Mouse (Mus musculus): ENCODE data around the gene Slc27a5. TPM values are rescaled to one million over a fixed set of nuclear protein-coding genes. Genes with fewer than 3 reads are reported as not detected.

Gene Slc27a5
- 0.21 and 0.32 TPM in 2 replicates for polyA plus RNA-seq (2015; fragmentation: Nextera tagmentation; extraction: Ambion mirVana)

DNA sequence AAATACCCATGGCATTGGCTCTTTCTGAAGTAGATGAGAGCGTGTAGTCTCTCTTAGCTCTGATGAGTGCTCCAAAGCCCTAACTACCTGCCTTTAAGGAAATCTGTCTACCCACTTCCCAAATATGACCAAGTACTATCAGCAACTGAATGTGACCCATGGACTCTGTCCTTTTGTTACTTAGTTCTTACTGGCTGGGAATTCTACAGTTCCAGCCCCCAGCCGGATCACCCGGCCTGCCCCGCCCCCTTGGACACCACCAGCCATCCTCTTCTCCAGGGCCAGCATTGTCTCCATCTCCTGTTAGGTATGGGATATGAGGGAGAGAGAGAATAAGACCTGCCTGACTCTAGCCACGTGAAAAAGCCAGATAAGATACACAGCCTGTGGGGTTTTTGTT is at the start of gene Slc27a5:
Gene Slc27a5 (minus strand): TSS at position 140 of the 400 bp plus-strand sequence.
- no peaks in the 10 kb centered on the region for H3K27me3 ChIP-seq

DNA sequence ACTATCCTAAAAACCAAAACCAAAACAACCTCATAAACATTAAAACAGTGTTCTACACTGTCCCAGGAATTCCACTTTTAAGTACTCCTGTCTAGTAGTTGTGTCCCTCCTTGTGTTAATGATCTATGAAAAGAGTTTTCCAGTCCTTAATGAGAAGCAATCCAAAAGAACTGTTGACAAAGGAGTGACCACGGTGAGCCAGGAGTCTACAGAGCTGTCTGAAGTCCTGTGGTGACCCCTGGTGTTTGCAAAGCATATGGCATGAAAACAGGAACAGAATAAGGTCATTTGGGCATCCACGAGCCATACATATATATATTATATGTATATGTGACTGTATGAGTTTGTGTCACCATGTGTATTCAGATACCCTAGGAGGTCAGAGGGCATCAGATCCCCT is 48.1 kb upstream of the Slc27a5 start:
- no peaks in the 10 kb centered on the region for H3K9me3 ChIP-seq
- no peak overlapping the region for H3K4me2 ChIP-seq
- peak overlapping the region; percentile 8; the same call in 1 of the 2 replicates for H3K9ac ChIP-seq
- H3K36me3 ChIP-seq: no peaks in the 10 kb centered on the region
- H3K4me1 ChIP-seq (replicated peaks): peaks cover 14% of the 10 kb centered on the region
- no peak overlapping the region for H3K27ac ChIP-seq (replicated peaks)
- H3K27me3 ChIP-seq: peaks cover 48% of the 10 kb centered on the region
- no peak overlapping the region for H3K4me3 ChIP-seq
- WGBS: 10% methylated on average over 2 of the region's 2 CpGs
- no peak; the same call in 1 of the 2 replicates for ATAC-seq (ENCODE audit: low read depth)

More for the DNA sequence above, at the start of gene Slc27a5:
- 84% methylated on average over 5 of the region's 5 CpGs for WGBS
- Histone ChIP-seq H3K4me3 (no peak within 1 kb of the TSS), H3K4me2 (no peak within 1 kb of the TSS), H3K4me1 (replicated peaks) (no peaks in the 10 kb centered on the region), H3K9me3 (no peaks in the 10 kb centered on the region), H3K36me3 (no peaks in the 10 kb centered on the region), H3K9ac (no peak within 1 kb of the TSS), H3K27ac (replicated peaks) (no peak within 1 kb of the TSS)
- ATAC-seq (ENCODE audit: low read depth): no peak

DNA sequence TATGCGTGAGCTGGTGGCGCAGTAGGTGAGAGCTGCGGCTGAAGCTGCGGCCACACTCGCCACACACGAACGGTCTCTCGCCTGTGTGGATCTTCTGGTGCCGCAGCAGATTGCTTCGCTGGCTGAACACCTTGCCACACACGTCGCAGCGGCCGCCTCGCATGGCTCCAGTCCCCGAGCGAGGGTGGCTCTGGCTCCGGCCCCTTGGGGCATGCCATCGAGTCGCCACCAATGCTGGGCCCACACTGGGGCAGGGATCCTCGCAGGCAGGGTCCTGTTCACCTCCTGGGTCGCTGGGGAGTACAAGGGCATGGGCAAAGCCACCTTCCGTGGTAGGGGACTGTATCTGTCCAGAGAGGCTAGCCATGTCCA is 46.2 kb upstream of the Slc27a5 start:
- ATAC-seq (ENCODE audit: low read depth): peak; percentile 13; the same call in 1 of the 2 replicates

DNA sequence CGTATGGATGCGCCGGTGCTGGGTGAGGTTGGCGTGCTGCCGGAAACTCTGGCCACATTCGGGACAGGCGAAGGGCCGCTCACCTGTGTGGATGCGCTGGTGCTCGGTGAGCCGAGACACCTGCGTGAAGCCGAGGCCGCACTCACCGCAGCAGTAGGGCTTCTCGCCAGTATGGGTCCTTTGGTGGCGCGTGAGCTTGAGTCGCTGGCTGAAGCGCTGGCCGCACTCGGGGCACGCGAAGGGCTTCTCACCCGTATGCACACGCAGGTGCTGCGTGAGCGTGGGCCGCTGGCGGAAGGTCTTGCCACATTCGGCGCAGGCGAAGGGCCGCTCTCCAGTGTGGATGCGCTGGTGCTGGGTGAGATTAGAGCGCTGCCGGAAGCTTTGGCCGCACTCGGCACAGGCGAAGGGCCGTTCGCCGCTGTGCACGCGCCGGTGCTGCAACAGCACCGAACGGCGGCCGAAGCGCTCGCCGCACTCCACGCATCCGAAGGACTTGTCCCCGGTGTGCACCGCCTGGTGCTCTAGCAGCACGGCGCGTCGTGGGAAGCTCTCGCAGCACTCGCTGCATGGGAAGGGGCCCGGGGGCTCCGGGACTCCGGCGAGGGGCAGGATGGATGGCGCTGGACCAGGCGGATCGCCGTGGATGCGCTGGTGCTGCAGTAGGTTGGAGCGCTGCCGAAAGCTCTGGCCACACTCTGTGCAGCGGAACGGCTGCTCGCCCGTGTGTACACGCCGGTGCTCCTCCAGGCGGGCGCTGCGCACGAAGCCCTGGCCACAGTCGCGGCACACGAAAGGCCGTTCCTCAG is 45.7 kb upstream of the Slc27a5 start:
- H3K4me3 ChIP-seq: peak overlapping the region; percentile 43
- 6% methylated on average over 88 of the region's 88 CpGs for WGBS
- H3K27ac ChIP-seq (replicated peaks): 0 out of 2 replicates have a peak overlapping the region, but pooled peaks have one; percentile 6

More for the DNA sequence above, 46.2 kb upstream of the Slc27a5 start:
- no peaks in the 10 kb centered on the region for H3K36me3 ChIP-seq
- H3K4me3 ChIP-seq: peak overlapping the region; percentile 43
- no peaks in the 10 kb centered on the region for H3K9me3 ChIP-seq
- 0 out of 2 replicates have a peak overlapping the region, but pooled peaks have one; percentile 6 for H3K27ac ChIP-seq (replicated peaks)
- WGBS: 4% methylated on average over 23 of the region's 23 CpGs
- peaks cover 17% of the 10 kb centered on the region for H3K4me1 ChIP-seq (replicated peaks)
- H3K27me3 ChIP-seq: peaks cover 50% of the 10 kb centered on the region
- H3K9ac ChIP-seq: peak overlapping the region; percentile 77
- peak overlapping the region; percentile 73 for H3K4me2 ChIP-seq

DNA sequence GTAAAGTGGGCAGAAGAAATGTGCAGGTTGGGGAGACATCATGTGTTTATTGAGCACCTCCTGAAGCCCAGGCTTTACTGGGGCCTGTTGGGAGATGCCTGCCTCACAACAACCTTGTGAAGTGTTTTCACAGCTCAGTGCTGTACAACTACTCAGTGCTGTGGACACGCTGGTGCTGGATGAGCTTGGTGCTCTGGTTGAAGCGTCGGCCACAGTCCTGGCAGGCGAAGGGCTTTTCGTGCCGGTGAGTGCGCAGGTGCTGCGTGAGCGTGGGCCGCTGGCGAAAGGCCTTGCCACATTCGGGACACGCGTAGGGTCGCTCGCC is 45.1 kb upstream of the Slc27a5 start:
- H3K9ac ChIP-seq: peak overlapping the region; percentile 77
- H3K4me2 ChIP-seq: peak overlapping the region; percentile 73
- H3K27me3 ChIP-seq: peaks cover 50% of the 10 kb centered on the region
- H3K9me3 ChIP-seq: no peaks in the 10 kb centered on the region
- 40% methylated on average over 16 of the region's 16 CpGs for WGBS
- H3K4me1 ChIP-seq (replicated peaks): peaks cover 25% of the 10 kb centered on the region
- ATAC-seq (ENCODE audit: low read depth): no peak
- no peaks in the 10 kb centered on the region for H3K36me3 ChIP-seq
- H3K27ac ChIP-seq (replicated peaks): no peak overlapping the region
- peak overlapping the region; percentile 43 for H3K4me3 ChIP-seq

More for the DNA sequence above, 45.7 kb upstream of the Slc27a5 start:
- Histone ChIP-seq H3K9me3 (no peaks in the 10 kb centered on the region), H3K4me2 (peak overlapping the region; percentile 73), H3K36me3 (no peaks in the 10 kb centered on the region), H3K9ac (peak overlapping the region; percentile 77), H3K4me1 (replicated peaks) (peaks cover 23% of the 10 kb centered on the region), H3K27me3 (peaks cover 50% of the 10 kb centered on the region)
- peak; percentile 48 for ATAC-seq (ENCODE audit: low read depth)

GRCm38 (mm10) chr7:13042511-13042910 is 44.5 kb upstream of the Slc27a5 start:
- H3K4me3 ChIP-seq: no peak overlapping the region
- ATAC-seq (ENCODE audit: low read depth): no peak

DNA sequence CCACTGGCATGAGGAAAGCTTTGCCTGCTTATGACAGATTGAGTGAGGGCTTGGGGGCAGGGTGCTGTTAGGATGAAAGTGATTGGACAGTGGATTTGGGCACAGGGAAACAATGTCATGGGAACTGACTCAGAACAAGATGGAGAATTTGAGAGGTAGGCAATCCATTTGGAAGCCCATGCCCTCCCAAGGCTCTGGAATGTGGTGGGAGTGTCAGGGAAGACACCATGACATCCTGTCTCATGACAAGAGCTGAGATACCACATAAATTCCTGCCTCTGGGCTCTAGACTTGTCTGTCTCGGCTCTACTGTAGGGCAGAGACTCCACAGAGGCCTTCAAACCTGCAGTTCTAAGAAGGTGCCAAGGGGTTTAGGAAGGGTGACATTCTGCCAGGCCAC is 43.3 kb upstream of the Slc27a5 start:
- Histone ChIP-seq H3K27me3 (peaks cover 50% of the 10 kb centered on the region), H3K4me1 (replicated peaks) (peaks cover 34% of the 10 kb centered on the region), H3K4me3 (no peak overlapping the region), H3K27ac (replicated peaks) (no peak overlapping the region), H3K9ac (no peak overlapping the region), H3K4me2 (no peak overlapping the region), H3K36me3 (peaks cover 1% of the 10 kb centered on the region), H3K9me3 (no peaks in the 10 kb centered on the region)
- WGBS: 68% methylated on average over 1 of the region's 1 CpGs
- no peak for ATAC-seq (ENCODE audit: low read depth)

More at GRCm38 (mm10) chr7:13042511-13042910, 44.5 kb upstream of the Slc27a5 start:
- Histone ChIP-seq H3K27me3 (peaks cover 50% of the 10 kb centered on the region), H3K4me1 (replicated peaks) (peaks cover 25% of the 10 kb centered on the region), H3K27ac (replicated peaks) (no peak overlapping the region), H3K9ac (no peak overlapping the region), H3K4me2 (0 out of 2 replicates have a peak overlapping the region, but pooled peaks have one; percentile 73), H3K9me3 (no peaks in the 10 kb centered on the region), H3K36me3 (no peaks in the 10 kb centered on the region)
- WGBS: 72% methylated on average over 6 of the region's 6 CpGs

GRCm38 (mm10) chr7:13039181-13039580 is 41.2 kb upstream of the Slc27a5 start:
- H3K27ac ChIP-seq (replicated peaks): no peak overlapping the region
- peaks cover 34% of the 10 kb centered on the region for H3K27me3 ChIP-seq
- peak overlapping the region; percentile 80 for H3K4me3 ChIP-seq
- ATAC-seq (ENCODE audit: low read depth): no peak
- peaks cover 47% of the 10 kb centered on the region for H3K4me1 ChIP-seq (replicated peaks)
- peaks cover 17% of the 10 kb centered on the region for H3K36me3 ChIP-seq
- H3K9me3 ChIP-seq: no peaks in the 10 kb centered on the region
- peak overlapping the region; percentile 98 for H3K9ac ChIP-seq
- peak overlapping the region; percentile 91 for H3K4me2 ChIP-seq
- WGBS: 88% methylated on average over 1 of the region's 1 CpGs

DNA sequence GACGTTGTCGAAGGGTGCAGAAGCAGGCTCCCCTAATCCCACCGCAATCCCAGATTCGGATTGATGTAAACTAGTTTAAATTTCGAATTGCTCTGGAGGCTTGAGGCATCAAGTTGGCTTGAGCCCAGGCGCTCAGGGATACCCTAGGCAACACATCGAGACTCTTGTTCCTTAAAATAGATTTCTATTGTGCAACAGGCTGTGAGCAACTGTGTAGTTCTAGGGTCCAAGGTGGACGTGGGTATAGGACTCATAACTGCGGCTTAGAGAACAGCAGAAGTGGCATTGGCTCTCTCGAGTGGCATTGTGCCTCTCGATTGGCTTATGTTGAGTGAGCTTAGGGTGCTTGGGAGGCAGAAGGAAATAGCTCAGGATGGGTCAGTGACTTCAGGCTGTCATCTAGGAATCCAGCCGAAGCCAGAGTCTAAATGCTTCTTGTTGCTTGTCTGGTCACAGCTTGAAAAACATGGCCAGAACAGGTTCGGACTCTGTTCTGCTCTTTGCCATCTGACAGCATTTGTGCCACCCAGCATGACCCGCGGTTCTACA is 40.7 kb upstream of the Slc27a5 start:
- peaks cover 47% of the 10 kb centered on the region for H3K4me1 ChIP-seq (replicated peaks)
- WGBS: 25% methylated on average over 15 of the region's 15 CpGs
- peaks cover 17% of the 10 kb centered on the region for H3K36me3 ChIP-seq
- H3K27me3 ChIP-seq: peaks cover 29% of the 10 kb centered on the region
- H3K9ac ChIP-seq: peak overlapping the region; percentile 98
- no peaks in the 10 kb centered on the region for H3K9me3 ChIP-seq
- H3K27ac ChIP-seq (replicated peaks): peak overlapping the region; percentile 99
- ATAC-seq (ENCODE audit: low read depth): no peak
- peak overlapping the region; percentile 80 for H3K4me3 ChIP-seq
- H3K4me2 ChIP-seq: peak overlapping the region; percentile 91

DNA sequence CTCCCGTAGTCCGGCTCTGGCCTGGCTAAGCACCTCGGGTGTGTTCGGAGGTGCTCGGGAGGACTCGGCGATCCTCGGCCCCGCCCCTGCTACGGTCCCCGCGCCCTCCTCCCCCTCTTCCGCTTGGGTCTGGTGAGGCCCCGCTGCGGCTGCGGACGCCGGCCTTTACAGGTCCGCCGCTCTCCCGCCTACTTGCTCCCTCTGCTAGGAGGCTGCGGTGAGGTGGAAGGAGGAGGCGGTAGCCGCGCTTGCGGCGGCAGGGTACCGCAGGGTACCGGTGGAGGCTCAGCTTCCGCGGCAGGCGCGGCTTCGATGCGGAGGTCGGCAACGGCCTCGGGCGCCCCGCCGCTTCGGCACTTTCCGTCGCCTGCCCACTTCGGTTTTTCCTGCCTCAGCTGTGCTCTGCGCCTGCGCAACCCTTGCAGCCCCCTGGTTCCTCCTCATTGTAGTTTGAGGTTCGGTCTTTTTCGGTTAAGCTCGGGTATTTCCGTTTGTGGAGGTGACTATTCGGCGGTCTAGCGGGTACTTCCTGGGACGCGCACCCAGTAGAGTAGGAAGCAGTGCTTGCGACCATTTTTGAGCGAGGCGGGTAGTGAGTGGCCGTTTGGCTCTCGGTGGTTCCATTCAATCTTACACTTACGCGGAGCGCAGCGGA is 40.0 kb upstream of the Slc27a5 start, which contains the start of gene Ube2m:
Gene Ube2m (minus strand): TSS at position 375 of the 655 bp plus-strand sequence.
- H3K27ac ChIP-seq (replicated peaks): peak within 1 kb of the TSS; percentile 99
- H3K4me2 ChIP-seq: peak within 1 kb of the TSS; percentile 91
- no peaks in the 10 kb centered on the region for H3K9me3 ChIP-seq
- peaks cover 22% of the 10 kb centered on the region for H3K27me3 ChIP-seq
- H3K36me3 ChIP-seq: peaks cover 24% of the 10 kb centered on the region
- under 1% methylated on average over 64 of the region's 65 CpGs for WGBS
- peak; percentile 90 for ATAC-seq (ENCODE audit: low read depth)
- peaks cover 48% of the 10 kb centered on the region for H3K4me1 ChIP-seq (replicated peaks)
- H3K4me3 ChIP-seq: peak within 1 kb of the TSS; percentile 80
- H3K9ac ChIP-seq: peak within 1 kb of the TSS; percentile 98

DNA sequence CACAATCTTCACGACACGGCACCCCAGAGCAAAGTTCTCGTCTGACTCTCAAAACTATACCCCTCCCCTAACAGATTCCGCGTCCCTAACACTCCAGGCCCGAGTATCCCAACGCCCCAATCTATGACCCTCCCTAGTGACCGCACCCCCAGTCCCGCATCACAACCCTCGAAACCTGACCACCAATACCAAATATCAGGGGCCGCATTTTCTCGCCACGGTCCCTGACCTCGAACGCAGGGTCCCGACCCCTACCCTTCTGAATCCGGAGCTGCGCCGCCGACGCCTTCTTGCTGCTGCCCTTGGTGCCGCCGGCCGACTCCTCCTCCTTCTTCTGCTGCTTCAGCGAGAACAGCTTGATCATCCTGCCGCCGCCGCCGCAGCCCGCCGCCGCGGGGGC is 39.4 kb upstream of the Slc27a5 start:
- H3K9ac ChIP-seq: peak overlapping the region; percentile 98
- H3K4me2 ChIP-seq: peak overlapping the region; percentile 91
- H3K9me3 ChIP-seq: no peaks in the 10 kb centered on the region
- H3K36me3 ChIP-seq: peaks cover 30% of the 10 kb centered on the region
- H3K4me3 ChIP-seq: peak overlapping the region; percentile 80
- peak; percentile 10; the same call in 1 of the 2 replicates for ATAC-seq (ENCODE audit: low read depth)
- under 1% methylated on average over 31 of the region's 33 CpGs for WGBS
- peaks cover 52% of the 10 kb centered on the region for H3K4me1 ChIP-seq (replicated peaks)
- H3K27me3 ChIP-seq: peaks cover 15% of the 10 kb centered on the region
- peak overlapping the region; percentile 99 for H3K27ac ChIP-seq (replicated peaks)

DNA sequence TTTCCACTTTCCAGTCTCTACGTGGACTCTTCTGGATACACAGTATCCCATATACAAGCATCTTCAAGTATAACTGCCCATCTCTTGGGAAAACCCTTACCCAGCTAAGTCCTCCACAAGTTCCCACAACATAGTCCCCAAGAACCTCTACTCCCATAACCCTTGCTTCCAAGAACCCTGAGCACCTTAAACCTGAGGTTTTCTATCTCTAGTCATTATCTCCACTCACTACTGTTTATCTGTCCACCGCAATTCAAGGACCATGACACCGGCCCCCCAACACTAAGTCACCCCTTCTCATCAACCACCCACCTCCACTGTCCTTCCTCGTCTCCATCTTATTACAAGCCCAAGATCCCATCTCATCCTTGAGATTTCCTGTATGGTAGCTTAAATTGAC is 38.8 kb upstream of the Slc27a5 start:
- Histone ChIP-seq H3K4me3 (peak overlapping the region; percentile 80), H3K36me3 (peaks cover 36% of the 10 kb centered on the region), H3K27ac (replicated peaks) (peak overlapping the region; percentile 99), H3K27me3 (peaks cover 10% of the 10 kb centered on the region), H3K9me3 (no peaks in the 10 kb centered on the region), H3K4me1 (replicated peaks) (peaks cover 52% of the 10 kb centered on the region), H3K9ac (peak overlapping the region; percentile 98), H3K4me2 (peak overlapping the region; percentile 91)
- no peak for ATAC-seq (ENCODE audit: low read depth)
- 49% methylated on average over 4 of the region's 4 CpGs for WGBS

Measured in neural tube, embryonic 13.5 days (tissue).